Mouse (Mus musculus) cerebellum, postnatal 36 days (tissue): ENCODE measurements around the gene Glipr1l2.
"Not testable (repeated sequence)": the region's sequence is repeated elsewhere in the genome, so short reads cannot be mapped to it uniquely, and the experiment has no call there.

Source experiments
- DNase-seq, 2 experiments: peaks; one replicate each; pipeline ENCODE4 v3.0.0; 2021 to 2022; ENCODE audit warnings: mixed read lengths in 2 of 2

Gene Glipr1l2

DNA sequence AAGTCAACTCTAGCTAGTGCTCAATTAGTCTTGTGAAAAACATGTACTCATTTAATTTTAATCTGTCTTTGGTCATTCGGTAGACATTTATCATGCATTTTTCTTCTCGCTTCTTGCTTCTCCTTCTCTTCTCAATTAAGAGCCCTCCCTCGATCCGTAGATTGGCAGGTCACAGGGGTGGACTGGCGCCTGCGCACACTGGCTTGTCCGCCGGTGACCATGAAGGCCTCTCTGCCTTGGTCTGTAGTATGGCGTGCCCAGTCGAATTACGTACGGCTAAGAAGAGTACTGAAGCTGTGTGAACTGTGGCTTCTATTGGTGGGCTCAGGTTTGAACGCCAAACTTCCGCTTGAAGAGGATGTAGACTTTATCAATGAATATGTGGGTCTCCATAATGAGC, at the start of gene Glipr1l2:
Gene Glipr1l2 (plus strand): TSS at position 198 of the 400 bp plus-strand sequence.
- no peak for DNase-seq

DNA sequence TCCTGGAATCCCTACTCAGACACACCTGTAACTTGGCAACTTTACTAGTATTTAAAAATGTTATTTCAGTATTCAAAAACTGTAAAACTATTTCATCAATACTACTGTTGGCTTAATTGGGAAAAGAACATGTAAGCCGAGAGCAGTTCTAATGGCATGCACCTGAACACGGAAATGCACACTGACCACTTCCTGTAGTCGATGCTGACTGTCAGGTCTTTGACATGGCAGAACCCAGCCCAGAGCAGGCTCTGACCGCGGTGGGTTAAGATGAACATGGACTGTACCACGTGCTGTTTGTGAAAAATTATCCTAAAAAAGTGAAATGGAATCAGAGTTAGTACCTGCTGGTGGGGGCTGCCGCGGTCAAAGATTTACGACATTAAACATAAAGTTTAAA, 39.6 kb upstream of the Glipr1l2 start:
- DNase-seq = not testable (repeated sequence)

DNA sequence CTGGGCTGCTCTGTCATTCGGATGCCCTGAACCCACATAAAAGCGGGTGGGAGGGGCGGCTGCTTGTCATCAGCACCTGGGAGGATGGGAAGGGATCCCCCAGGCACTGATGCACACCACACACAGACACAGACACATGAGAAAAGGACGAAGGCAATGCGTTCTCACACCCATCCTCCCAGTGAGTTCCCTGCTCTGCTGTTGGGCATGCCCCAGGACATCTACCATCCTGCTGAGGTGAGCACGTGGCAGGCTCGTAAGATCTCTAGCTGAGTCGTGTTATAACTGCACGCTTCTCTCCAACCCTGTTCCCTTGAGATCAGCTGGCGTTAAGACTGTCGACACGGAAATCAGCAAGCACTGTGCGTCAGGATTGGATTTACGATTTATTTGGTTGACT, 38.9 kb upstream of the Glipr1l2 start:
- not testable (repeated sequence) for DNase-seq

DNA sequence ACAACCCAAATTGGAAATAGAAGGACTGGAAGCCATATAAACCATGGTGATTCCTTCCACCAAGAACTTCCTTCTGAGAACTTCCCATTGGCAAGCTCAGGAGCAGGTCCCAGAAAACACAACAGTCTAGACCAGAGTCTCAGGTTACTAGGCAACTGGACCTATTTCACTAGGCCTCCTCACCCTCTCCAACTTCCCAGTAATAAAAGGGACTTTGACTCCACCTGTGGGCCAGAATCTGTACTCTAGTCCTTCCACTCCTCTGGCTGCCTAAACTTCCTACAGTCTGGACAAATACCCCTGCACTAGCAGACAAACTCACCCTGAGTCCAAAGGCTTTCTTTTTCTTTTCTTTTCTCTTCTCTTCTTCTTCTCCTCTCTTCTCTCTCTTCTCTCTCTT, 31.9 kb upstream of the Glipr1l2 start:
- DNase-seq = no peak

DNA sequence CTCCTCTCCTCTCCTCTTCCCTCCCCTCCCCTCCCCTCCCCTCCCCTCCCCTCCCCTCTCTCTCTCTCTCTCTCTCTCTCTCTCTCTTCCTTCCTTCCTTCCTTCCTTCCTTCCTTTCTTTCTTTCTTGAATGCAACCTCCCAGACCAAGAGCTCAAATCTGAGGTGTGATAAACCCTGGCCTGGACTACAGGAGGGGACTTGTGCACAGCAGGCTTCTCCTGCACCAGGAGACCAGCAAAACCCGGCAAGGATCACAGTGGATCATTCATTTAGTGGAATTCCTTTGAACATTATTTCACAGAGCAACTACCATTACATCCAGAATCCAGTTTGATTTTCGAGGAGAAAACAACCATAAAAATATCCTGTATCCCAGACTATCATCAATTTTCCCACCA, 31.2 kb upstream of the Glipr1l2 start:
- DNase-seq = not testable (repeated sequence)

DNA sequence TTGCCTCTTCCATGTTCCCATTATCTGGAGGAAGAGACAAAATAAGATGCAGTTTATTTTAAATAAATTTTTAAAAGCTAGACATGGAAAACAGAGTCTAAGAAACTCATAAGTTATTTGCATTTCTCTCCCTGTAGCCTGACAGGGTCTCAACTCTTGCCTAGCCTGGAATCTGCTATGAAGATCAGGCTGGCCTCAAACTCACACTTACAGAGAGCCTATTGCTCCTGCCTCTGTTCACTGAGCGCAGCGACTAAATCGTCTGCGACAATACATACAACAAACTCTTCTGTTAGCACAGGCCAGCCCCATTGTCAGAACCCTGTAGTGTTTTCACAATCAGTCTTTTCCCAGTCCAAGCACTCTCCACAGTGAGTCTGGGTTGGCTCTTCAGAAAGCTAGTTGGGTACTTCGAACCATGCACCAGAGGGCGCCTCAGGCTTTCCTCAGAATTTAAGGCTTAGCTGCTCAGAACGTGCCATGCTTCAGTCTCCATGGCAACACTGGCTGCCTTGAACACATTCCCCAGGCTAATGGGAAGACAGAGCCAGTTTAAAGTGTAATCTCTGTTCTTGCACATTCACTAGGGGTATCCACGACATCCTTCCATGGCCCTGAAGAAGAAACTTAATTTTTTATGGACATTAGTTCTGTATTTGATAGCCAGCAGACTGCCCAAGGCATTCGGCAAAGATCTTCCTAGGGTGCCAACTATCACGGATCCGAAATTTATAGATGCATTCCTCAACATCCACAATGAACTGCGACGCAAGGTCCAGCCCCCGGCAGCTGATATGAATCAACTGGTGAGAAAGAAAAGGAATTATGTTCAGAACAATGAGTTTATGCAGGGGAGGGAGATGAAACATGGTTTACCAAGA, 23.2 kb upstream of the Glipr1l2 start, which contains the start of gene Glipr1l1:
Gene Glipr1l1 (plus strand): TSS at position 488 of the 881 bp plus-strand sequence.
- peak; percentile 46 to 53 for DNase-seq

DNA sequence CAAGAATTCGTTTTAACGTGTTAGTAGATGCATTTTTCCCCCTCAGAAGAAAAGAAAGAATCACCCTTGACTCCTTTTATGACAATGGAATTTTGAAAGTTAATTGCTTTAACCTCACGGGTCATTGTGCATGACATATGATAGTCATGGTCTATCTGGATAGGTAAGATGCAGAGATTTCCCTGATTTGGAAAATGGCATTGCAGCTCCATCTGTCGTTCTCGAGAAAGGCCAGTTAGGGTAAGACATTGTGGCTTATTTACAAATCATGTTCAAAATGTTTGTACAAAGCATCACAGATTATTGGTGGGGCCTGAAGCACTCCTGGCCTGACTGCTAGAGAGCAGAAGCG, 22.6 kb upstream of the Glipr1l2 start:
- not testable (repeated sequence) for DNase-seq

DNA sequence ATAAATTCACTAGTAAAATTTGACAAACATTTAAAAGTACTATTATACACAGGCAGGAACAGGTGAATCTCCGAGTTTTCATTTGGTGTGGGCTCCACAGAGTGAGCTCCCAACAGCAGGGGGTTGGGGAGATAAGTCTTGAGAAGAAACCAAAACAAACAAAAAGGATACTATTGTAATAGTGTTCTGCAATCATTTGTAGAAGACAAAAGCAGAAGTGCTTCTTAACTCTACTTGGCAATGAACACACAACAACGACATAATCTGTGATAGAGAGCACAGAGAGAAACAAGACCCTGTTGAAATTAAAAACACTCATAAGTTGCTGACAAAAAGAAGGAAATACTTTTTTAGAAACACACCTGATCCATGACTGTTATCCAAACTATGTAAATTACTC, 3.1 kb upstream of the Glipr1l2 start:
- no peak for DNase-seq

DNA sequence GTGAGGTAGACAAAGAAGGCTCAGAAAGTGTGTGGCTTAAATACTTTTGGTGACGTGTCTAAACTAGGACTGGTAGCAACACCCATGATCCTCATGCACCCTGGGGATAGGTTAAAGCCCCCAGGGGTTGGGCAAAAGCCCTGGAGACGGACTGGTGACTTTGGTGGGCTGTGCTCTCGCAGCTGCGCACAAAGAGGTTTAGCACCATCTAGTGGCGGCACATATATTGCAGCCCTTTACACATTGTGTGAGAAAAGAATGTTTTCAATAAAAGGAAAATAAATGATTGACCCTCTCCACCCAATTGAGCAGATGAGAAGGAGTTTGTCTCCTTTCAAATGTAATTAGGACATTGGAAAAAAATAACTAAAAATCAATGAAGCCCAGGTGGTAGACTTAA, 22.6 kb downstream of the Glipr1l2 start:
- peak; percentile 32 to 40 for DNase-seq

DNA sequence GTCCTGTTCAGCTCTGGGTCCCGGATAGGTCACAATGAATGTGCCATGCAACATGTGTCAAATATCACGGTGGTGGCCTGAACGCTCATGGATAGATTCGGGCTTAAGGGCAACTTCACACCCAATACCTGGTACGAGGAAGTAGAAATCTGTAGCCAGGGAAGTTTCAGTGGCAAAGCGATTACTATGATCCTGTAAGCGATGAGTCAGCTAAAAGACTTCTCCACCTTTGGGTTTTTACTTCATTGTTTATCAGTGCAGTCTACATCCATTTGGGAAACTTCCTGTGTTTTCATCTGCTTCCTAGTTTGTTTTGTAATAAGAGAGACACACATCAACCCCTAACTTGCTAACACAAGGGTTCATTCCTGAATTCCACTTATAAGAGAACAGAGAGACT, 27.2 kb downstream of the Glipr1l2 start:
- no peak for DNase-seq

DNA sequence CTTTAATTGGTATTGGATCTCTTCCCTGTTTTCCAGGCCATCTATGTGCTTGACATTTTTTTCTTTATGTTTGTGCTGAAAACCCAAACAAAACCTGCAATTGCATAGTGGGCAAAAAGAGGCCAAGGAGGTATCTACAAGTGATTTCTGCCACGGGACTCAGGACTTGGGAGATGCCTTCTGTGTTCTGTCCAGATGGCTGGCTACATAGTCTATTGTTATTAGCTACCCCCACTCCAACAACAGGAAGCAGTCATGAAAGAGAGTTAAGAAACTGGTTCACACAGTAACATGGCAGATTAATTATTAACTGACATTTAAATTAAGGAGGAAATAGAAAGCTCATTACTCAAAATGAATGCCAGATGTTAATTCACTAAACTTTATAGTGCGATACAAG, 41.9 kb downstream of the Glipr1l2 start:
- DNase-seq = not testable (repeated sequence)

DNA sequence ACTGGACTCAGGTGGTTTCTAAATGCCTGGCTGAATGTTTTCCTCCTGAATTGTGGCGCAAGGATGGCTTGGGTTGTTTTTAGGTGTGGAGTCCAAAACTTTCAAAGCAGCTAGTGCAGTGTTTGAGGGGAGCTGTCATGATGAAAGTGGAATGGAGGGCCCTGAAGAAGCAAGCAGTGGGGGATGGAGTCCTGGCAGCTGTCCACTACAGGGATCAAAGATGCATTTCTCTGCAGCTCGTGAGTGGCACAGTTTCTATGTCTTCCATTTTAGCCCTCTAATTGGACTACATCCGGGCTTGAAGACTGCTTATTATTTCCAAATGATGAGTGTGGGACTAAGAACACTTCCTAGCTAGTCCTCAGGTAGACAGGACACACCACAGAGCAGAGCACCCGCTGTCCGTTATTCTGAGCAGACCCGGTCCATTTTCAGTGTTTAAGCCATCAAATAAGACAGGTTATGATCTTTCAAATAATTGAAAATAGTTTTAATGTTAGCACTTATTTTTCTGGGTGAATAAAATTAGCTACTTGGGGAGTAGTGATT, 44.6 kb downstream of the Glipr1l2 start:
- DNase-seq = not testable (repeated sequence)

DNA sequence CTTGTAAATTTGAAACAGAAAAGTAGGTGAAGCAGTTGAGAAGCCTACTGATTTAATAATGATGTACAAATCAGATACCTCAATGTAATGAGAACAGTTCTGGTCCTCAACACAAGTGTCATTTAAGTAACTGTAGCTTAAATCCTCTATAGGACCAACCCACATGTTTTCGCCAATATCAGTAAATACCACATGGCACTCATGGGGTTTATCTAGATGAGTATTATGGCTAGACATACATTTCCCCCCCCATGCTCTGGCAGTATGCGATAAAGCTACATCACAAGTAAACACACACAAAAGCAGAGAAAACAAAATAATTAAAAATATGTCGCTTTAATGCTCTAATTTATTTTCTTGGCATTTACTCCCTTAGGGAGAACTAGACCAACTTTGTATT, 49.0 kb downstream of the Glipr1l2 start:
- DNase-seq = no peak

DNA sequence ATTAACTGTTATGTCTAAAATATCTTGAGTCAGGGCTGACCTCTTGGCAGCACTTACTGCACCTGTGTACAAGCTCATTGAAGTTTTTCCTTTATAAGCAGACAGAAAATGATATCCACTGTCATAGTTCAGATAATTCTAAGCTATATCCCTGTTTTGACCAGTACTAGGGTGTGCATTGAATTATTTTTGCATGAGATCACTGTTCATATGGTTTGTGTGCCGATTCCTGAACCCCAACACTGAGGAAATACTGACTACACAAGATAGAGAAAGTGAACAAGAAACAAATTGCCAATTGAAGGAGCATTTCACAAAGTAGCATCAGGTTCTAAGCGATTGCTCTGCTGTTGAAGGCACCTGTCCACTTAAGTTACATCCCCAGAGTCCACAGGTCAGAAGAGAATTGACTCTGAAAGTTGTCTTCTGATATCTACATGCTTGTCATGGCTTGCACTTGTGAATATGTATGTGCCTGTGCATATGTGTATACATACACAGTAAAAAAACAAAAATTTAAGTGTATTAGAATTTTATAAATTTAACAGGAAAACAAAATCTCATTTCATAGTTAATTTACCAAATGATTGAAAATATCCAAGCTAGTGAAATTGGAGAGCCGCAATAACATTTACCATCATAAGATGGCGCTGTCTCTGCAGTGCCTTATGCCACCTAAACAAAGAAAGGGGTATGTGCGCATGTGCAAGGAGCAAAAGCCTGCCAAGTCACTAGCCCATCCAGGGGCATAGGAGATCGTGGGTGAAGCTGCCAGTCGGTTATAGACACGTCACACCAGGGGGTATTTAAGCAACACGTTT, 55.1 kb downstream of the Glipr1l2 start:
- DNase-seq = peak; percentile 10 to 11

DNA sequence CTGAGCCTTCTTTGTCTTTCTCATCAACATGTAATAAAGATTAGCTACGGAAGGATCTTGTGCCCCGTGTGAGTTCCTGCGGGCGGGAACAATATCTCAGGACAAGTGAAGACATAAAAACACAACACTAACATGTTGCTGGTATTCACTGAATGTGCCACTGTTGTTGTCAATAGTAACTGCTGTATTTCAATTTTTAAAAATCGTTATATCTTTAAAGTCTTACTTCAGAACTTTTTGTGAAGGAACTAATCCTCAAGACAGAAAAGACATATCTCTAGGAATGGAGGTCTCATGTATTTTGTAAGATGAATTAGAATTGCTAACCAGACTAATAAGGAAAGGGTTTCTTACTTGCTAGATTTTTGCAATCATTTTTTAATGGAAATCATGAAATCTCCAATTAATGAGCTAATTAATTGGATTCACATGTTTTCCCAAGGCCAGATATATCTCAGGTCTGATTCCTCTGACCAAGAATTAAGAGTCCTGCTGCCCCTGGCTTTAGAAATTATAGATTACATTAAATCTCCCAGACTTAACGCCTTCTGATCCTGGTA, 55.8 kb downstream of the Glipr1l2 start:
- DNase-seq = no peak

DNA sequence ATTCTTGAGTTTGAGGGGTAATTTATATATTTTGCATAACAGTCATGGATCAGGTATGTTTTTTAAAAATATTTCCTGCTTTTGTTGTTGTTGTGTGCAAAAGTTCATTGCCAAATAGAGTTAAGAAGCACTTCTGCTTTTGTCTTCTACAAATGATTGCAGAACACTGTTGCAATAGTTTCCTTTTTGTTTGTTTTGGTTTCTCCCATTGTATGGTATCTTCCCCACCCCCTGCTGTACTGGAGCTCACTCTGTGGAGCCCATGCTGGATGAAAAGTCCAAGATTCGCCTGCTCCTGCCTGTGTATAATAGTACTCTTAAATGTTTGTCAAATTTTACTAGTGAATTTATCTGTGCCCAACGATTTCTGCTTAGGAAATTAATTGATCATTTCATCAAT, 56.7 kb downstream of the Glipr1l2 start:
- no peak for DNase-seq
